Mouse (Mus musculus): ENCODE measurements around the gene Prr11.
"Not testable (repeated sequence)": the region's sequence is repeated elsewhere in the genome, so short reads cannot be mapped to it uniquely, and the experiment has no call there.

Gene Prr11

DNA sequence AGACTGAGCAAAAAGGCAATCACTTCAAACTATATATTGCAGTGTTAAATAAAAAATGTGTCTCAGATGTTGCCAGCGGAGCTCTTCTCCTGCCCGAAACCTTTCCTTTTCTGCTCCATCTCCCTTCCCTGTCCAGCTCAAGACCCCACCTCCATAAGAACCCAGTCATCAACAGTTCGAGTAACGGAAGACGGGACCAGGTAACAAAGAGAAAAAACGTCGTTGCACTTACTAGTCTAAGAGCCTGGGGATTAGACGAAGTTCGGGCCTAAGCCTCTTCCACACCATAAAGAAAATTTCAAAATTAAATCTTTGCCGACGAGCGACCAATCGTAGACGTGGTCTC, at the start of gene Prr11:
Prr11 (minus strand) TSS at position 300 of the 346 bp plus-strand sequence.
- no peak for DNase-seq (ENCODE audit: low read depth, low spot score)

DNA sequence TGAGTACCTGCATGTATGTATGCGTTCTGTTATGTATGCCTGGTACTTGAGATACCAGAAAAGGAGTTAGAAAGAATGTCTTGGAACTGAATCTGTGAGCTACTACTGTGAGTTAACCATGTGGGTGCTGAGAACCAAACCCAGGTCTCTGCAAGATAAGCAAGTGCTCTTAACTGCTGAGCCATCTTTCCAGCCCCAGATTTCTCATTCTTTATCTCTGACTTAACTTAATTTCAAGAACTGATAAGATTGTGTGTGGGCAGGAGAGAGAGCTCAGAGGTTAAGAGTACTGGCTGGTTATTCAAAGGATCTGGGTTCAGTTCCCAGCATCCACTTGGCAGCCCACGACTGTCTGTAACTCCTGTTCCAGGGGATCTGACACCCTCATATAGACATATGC, 49.5 kb upstream of the Prr11 start:
- DNase-seq (ENCODE audit: low read depth, low spot score): no peak

DNA sequence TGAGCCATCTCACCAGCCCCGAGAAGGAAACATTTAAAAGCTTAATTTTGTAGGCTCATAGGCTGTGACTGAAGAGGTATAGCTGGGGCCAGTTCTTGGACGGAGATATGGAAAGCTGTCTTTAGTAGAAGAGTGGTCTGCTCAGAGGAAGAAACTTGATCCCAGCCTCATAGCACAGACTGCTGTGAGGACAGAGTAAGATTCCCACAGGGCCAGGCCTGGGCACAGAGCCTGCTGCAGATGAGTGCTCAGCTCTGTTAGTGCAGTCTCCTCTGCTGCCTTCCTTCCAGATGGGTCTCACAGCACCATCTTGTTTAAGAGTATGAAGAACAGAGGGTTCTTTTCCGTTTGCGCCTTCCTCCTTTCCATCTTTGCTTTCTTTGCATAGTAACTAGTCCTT, 27.7 kb upstream of the Prr11 start:
- DNase-seq (ENCODE audit: low read depth, low spot score): no peak

DNA sequence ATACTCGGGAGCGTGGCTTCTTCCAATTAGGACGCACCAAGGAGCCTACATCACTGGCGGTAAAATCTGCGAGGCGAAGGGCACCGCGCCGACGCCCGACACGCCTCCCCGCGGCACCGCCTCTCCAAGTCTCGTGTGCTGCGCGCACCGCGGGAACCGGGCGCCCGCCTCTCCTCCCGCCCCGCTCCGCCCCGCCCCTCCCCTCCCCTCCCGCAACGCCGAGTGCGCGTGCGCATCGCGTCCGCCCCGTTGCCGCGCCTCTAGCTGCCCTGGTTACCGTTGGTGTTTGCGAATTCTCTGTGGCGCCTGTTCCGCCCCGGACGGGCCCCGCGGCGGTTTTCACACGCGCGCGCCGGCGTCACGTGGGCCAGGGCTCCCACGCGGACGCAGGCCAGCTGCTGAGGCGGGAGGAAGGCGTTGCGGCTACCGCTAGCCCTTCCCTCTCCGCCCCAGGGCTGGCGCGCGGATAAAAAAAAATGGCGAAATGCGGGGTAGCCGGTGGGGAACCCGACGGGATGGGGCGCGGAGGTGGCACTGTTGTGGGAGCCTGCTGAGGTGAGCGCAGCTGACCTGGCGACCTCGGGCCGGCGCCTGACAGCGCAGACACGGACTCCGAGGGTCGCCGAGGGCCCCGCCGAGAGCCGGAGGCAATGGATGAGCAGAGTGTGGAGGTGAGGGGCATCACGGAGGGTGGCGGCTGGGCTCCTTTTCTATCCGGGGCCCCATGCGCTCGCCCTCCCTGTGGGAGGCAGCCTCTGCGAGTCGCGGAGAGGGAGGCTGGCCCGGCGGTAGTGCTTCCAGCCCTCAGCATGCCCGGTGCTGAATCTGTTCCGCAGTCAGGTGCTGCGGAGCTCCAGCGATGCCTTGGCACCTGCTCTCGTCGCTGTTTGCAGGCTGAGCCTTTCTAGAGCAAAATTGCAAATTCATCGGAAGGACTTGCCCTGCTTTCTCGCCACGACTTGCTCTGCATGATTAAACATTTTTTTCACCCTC, 18.6 kb upstream of the Prr11 start, which contains the start of gene Trim37:
Trim37 (plus strand) TSS at position 254 of the 993 bp plus-strand sequence.
- peak; percentile 89 for DNase-seq (ENCODE audit: low read depth, low spot score)

DNA sequence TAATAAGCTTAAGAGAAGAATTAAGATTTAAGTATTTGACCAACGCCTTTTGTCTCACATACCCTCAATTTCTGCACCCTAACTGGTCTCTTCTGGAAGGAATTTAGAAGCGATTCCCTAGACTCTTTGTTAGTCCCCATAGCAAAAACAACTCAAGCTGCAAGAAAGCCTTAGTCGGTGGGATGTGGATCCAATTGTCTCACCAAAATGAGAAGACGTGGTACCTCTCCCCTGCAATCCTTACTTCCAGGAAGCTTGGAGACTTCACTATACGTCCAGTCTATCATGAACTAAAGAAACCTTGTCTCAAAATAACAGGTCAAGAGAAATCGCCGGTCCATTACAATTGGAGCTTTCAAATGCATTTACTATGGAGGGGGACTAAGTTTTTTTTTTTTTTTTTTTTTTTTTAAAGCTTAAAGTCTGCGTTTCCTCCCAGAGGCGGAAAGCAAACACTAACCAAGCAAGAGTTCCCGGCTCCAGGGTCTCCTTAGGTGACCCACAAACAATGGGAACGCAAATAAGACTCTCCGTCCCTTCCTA, 17.8 kb upstream of the Prr11 start:
- no peak for DNase-seq (ENCODE audit: low read depth, low spot score)

DNA sequence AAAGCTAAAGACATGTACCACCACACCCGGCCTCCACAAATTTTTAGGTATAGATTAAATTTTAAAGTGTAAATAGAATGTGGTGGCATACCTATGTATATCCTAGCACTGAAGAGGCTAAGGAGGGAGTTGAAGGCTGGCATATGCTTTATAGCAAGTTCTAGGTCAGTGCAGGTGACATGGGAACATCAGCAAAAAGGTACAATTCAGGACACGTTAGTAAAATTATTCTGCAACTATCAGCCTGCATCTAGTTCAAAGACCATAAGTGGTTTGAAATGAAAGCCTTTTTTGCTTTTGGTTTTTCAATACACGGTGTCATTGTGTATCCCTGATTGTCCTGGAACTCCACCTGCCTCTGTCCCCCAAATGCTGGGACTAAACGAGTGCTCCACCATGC, 17.1 kb upstream of the Prr11 start:
- DNase-seq (ENCODE audit: low read depth, low spot score): no peak

DNA sequence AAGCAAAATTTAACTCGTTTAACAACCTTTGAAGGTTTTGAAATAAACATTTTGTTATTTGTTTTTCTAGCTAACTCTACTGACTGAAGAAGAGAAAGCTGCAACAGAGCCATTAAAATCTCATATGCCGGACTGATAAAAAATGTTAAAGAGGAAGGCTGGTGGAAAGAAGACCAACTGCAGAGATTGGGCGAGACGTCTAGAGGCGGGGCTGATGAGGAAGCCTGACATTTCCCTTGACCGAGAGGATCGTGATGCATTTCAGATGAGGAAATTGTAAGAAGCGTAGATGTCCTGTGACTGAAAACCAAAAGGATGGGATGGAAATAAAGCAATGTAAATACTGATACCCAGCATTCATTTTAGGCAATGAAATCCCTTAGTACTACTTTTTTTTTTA, 13.4 kb upstream of the Prr11 start:
- no peak for DNase-seq (ENCODE audit: low read depth, low spot score)

DNA sequence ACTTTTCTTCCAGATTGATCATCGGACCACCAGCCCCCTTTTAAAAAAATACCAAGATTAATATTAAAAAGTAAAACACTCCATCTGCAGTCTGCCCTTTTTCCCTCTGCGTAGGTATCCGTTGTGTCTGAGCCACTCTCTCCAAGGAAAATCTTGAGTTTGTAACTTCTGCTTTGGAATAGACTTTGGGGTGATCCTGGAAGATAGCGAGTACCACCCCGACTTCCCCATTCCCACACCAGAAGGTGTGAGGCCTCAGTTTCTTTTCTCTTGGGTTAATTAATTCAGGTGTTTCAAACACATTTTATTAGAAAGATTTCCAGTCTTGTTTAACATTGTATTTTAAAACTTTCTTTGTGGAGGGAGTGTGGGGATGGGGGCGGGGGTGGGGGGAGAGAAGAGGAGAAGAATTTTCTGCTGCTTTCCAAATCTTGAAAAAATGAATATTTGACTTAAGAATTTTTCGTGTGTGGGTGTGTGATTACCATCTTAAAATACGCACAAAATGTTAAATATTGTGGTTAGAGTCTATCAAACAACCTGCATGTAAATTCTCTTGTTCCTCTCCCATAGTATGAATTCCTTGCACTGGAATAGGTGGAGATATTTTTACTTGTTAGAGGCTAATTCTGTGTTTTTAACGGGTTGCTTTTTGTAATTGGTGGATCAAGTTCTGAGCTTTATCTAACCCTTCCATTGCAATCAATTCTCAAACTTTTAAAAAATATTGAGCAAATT, 1.8 kb upstream of the Prr11 start:
- DNase-seq (ENCODE audit: low read depth, low spot score): no peak

DNA sequence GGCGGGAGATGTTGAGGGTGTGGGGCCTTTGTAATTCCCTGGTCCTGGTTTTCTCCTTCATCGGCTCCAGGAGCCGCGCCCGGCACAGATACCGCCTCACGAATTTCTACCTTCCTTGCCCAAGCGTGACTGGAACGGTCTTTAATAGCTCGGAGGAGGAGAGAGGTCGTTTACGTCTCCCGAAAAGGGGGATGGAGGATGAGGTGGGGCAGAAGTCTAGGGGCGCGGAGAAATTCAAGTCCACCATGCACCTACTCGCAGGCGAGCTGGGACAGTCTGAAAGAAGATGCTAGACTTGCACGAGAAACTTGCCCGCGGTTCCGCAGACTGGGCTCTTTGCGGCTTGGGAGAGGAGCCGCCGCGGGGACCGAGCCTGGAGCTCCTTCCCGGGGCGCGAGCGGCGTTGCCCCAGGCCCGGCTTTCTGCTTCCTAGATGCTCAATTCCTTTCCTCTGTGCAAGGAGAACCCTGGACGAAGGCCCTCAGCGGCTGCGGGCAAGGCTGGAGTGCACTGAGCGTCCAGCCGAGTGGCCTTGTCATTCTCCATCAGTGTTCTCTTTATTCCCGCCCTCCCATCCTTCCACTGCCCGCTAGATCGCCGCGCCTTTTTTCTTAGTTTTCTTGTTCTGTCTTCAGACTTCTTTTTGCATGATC, 1.1 kb upstream of the Prr11 start:
- DNase-seq (ENCODE audit: low read depth, low spot score): no peak

DNA sequence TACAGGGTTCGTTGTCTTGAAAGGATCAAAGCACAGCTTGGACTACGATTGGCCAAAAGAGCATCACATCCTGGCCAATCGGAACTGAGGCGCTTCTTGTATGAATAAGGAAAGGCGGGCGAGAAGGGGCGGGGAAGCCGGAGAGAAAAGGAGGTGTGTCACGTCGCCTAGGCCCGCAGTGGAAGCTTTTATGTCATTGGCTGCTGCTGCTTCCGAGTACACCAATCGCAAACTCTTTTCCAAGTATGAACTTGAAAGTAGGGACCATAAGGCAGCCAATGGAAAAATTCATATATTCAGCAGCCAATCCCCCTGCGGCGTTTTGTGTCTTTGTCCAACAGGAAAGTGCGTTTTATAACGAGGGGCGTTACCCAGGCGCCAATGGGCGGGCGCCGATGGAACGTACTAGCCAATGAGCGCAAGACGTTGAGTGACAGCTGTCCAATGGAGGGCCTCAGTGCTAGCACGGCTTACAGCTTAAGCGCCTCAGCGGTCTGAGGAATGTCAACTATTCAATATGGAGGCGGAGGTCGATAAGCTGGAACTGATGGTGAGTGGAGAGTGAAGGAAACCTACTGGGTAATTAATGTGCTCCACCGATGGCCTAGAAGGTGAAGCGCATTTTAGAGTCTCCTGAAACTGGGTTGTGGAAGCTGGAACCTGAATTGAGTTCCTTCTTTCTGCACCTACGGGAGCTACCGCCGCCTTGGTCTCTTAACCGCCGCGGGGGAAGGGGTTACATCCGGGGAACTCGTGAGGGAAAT, 429 bp upstream of the Prr11 start, which contains the start of gene Ska2:
Ska2 (plus strand) TSS at position 480 of the 764 bp plus-strand sequence.
- peak; percentile 99 for DNase-seq (ENCODE audit: low read depth, low spot score)

DNA sequence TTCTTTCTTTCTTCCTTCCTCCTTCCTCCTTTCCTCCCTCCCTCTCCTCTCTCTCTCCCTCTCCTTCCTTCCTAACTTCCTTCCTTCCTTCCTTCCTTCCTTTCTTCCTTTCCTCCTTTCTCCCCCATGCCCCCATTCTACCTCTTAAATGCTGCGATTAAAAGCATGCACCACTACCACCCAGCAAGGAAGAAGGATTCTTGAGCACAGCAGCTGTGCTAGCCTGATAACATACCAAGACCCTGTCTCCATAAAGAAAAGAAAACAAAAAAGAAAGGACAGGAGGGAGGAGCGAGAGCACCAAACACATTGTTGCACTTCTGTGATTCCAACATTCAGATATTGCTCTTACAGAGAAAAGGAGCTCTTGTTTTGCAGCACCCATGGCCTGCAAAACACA, 21.4 kb downstream of the Prr11 start:
- DNase-seq (ENCODE audit: low read depth, low spot score): no peak

DNA sequence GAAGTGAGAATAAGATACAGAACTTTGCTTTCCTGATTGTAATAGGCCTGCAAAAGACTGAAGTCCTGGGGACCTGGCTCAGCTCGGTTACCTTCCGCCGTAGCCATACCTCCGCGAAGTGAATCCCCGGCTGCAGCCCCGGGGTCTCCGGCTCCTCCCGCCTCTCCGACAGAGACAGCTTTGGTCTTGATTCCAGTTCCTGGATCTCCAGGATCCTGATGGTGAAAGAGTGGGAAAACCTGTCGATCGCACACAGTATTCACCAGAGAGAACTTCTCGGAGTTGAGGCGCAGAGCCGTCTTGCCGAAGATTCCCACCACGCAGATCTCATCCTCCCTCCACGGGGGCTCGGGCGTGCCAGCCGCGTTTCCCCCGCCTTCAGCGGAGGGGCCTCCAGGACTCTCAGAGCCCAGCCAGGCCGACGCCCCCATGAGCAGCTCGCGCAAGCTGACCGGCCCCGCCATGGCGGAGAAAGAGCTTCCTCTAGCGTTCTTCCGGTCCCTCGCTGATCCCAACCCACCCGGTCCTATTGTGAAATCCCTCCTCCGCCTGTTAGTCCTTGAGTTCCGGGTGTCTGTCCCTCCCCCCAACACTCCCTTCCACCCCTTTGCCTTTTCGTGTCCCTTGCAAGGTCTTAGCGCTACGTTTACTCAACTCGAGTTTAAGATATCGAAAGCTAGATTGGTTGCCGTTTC, 22.1 kb downstream of the Prr11 start, which contains the start of gene Smg8:
Smg8 (minus strand) TSS at position 485 of the 695 bp plus-strand sequence.
- peak; percentile 55 for DNase-seq (ENCODE audit: low read depth, low spot score)

DNA sequence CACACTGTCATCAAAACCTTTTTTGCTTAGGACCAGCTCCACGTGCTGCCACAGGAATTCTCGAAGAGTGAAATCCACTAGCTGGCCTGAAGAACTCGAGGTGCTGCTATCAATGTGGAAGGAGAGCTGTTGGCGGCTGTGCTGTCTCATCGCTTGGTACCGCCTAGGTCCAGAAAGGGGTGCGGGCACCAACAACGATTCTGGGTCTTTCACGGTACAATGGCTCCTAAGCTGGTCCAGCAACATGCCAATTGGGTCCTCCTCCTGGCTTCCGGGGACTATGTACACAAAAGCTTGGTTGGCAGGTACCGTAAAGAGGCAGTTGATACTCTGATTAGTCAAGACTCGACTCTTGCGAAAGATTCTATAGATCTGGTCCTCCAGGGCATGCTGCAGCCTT, 23.0 kb downstream of the Prr11 start:
- DNase-seq (ENCODE audit: low read depth, low spot score): no peak

DNA sequence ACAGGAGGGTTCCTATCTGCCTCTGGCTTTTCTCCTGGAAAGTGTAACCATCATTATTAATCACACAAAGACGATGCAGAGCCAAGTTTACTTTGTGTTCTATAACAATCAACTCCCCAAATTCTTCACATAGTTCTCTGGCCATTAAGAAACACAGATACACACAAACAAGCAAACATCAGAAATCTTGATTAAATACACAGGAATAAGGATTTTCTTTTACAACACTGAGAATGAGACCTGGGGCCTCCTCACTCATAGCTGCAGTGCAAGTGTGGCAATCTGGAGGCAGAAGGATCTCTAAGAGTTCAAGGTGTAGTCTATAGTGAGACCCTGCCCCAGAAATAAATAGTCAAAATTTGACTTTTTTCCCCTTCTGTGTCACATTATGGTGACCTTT, 24.8 kb downstream of the Prr11 start:
- DNase-seq (ENCODE audit: low read depth, low spot score): no peak

DNA sequence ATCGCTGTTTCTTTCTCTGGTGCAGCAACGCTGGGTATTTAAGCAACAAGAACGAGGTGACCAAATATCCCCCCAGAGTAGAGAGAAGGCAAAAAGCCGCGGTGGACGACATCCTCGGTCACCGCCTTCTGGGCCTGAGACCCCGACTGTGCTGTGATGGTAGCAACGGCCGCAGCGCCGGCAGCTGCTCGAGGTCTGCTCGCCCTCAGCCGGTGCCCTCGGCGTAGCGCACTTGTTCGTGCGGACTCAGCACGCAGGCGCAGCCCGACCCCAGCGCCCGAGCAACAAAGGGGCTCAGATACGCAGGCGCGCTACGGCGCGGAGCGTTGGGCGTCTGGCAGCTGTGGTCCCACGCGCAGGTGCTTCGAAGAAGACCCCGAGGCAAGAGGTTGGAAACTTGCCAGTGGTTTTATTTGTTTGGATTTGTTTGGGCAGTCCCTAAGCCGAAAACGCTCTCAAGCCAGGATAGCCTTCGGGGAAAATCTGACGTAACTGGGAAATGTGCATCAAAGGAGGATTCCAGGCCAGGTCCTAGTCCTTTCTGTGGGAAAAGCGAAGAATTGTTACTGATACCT, 34.6 kb downstream of the Prr11 start, which contains the start of gene Gdpd1:
Gdpd1 (minus strand) TSS at position 197 of the 575 bp plus-strand sequence.
- DNase-seq (ENCODE audit: low read depth, low spot score): peak; percentile 60

DNA sequence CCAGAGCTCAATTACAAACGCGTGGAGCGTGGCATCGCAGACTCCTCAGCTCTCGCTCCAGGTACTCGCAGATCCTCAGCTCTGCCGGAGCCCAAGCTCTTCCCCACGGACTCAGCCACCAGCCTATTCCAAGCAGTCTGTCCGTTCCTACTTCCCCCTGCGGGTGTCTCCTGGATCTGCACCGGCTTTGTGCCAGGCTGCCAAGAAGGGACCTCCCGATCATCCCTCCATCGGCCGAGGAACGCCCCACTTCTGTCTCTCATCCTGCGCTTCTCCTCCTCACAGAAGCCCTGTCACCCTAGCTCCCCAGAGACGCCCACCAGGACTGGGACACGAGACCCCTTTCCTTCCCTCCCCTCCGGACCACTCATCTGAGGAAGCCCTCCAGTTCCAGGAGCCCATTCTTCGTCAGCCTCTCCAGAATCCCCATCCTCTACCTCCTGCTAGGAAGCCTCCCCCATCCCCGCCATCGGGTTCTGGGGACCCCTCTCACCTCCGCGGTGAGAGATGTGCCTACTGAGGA, 35.1 kb downstream of the Prr11 start:
- DNase-seq (ENCODE audit: low read depth, low spot score): peak; percentile 21

DNA sequence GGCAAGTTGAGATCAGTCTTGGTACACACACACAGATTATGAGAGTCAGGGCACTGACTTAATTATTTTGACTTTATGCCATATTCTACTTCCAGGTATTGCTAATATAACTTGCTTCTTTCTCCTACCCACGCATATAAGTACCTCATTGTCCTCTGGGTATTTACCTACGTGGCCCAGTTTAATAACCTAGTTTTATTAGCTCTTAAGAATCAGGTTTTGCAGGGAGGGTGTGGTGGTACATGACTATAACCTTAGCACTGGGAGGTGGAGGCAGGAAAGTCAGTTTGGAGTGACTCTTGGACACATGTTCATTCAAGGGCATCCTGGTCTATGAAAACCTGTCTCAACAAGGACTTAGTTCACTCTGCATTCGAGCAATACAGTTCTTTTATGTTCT, 46.4 kb downstream of the Prr11 start:
- no peak for DNase-seq (ENCODE audit: low read depth, low spot score)

DNA sequence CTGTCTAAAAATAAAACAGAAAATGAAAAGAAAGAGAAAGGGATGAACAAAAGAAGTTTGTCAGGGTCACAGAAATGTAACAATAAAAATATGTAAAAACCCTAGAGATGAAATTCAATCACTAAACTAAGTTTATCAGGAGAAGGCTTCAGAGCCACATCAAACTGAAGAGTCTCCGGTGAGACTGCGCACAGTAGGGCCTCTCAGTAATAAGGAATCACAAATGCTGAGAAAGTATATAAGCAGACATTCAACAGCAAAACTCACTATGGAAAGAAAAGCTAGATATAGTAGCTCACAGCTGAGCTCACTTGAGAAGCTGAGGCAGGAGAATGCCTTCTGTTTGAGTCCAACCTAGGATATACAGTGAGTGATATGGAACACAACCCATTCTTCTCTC, 48.1 kb downstream of the Prr11 start:
- DNase-seq (ENCODE audit: low read depth, low spot score): no peak

DNA sequence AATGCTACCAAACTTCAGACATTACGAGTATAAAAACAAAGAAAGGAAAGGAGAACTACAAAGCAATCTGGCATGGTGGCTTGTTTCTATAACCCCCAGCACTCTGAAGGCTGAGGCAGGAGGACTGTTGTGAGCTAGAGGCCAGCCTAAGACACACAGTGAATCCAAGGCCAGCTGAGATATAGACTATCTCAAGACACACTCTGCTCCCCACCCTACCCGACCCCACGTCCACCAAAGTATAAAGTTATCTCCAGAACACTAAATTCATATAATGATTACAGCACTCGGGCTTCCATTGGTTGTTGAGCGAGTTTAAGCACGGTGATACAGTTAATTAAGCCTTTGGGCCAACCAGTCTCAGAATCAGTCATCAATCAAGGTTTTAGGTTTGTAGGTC, 52.2 kb downstream of the Prr11 start:
- DNase-seq (ENCODE audit: low read depth, low spot score): no peak

DNA sequence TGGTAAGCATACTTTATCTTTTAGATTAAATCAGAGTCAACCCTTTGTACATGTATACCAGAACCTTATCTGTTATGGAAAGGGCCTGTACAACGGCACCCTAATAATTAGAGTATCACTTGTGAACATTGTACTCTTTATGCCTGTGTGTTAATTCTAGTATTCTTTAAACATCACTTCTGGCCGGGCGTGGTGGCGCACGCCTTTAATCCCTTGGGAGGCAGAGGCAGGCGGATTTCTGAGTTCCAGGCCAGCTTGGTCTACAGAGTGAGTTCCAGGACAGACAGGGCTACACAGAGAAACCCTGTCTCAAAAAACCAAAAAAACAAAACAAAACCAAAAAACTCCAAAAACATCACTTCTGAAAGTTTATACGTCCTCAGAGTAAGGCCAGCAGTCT, 59.6 kb downstream of the Prr11 start:
- DNase-seq (ENCODE audit: low read depth, low spot score): not testable (repeated sequence)
